Mouse (Mus musculus) MEL (cell line): Measurements from ENCODE around the gene Sla2. TPM values are rescaled to one million over a fixed set of nuclear protein-coding genes. Genes with fewer than 3 reads are reported as not detected.

Source experiments
- DNase-seq: peaks from one replicate; pipeline ENCODE4 v3.0.0; 2011; ENCODE audit warnings: low read depth, low spot score
- H3K27ac ChIP-seq: 2 replicates; pipeline ENCODE4 v1.5.1; 2012; ENCODE audit warnings: low read depth, mild to moderate bottlenecking, control low read depth, low read length, moderate library complexity; ENCODE audit not compliant: control insufficient read depth
- H3K27me3 ChIP-seq, 2 experiments: fragments of 150-350 bp in 1 of 2; sonication (generic) in 1 of 2; 2 replicates each; pipeline ENCODE4 v1.6.1; 2012; ENCODE audit warnings: low read length in 2 of 2, mild to moderate bottlenecking in 2 of 2, improper control_type of control experiment in 1 of 2, moderate library complexity in 1 of 2; ENCODE audit not compliant: insufficient read depth in 2 of 2, control insufficient read depth in 1 of 2
- H3K36me3 ChIP-seq, 2 experiments: 2 replicates each; pipeline ENCODE4 v1.6.1; 2012 to 2014; ENCODE audit warnings: low read length in 2 of 2, improper control_type of control experiment in 1 of 2, inconsistent platforms in 1 of 2, mild to moderate bottlenecking in 1 of 2; ENCODE audit not compliant: insufficient read depth in 2 of 2, control insufficient read depth in 1 of 2
- H3K4me1 ChIP-seq, 2 experiments: fragments of 150-350 bp in 1 of 2; sonication (generic) in 1 of 2; 2 replicates each; pipeline ENCODE4 v1.6.1; 2012; ENCODE audit warnings: low read length in 2 of 2, improper control_type of control experiment in 1 of 2, mild to moderate bottlenecking in 1 of 2; ENCODE audit not compliant: insufficient read depth in 2 of 2, control insufficient read depth in 1 of 2
- H3K4me3 ChIP-seq, 2 experiments: fragments of 150-350 bp in 1 of 2; sonication (generic) in 1 of 2; 2 replicates each; pipeline ENCODE4 v1.5.1; 2012; ENCODE audit warnings: low read depth in 2 of 2, low read length in 2 of 2, mild to moderate bottlenecking in 2 of 2, moderate library complexity in 2 of 2, control low read depth in 1 of 2, improper control_type of control experiment in 1 of 2; ENCODE audit not compliant: control insufficient read depth in 1 of 2, insufficient read depth in 1 of 2
- H3K79me2 ChIP-seq: 2 replicates; pipeline ENCODE4 v1.6.1; 2012; ENCODE audit warnings: mild to moderate bottlenecking, low read length, moderate library complexity; ENCODE audit not compliant: control insufficient read depth, poor library complexity, insufficient read depth
- H3K9ac ChIP-seq: 2 replicates; pipeline ENCODE4 v1.6.1; 2012; ENCODE audit warnings: low read depth, mild to moderate bottlenecking, control low read depth, low read length, moderate library complexity; ENCODE audit not compliant: control insufficient read depth, poor library complexity, severe bottlenecking
- H3K9me3 ChIP-seq: fragments of 150-350 bp; sonication (generic); replicated peaks from 2 replicates; pipeline ENCODE4 v1.6.1; 2012; ENCODE audit warnings: mild to moderate bottlenecking, low read length, improper control_type of control experiment, moderate library complexity; ENCODE audit not compliant: insufficient read depth
- CTCF ChIP-seq, 3 experiments: IDR thresholded peaks in 2 of 3; conservative IDR thresholded peaks in 1 of 3; 2 replicates each; pipeline ENCODE4 v1.5.1; 2011 to 2012; ENCODE audit warnings: low read length in 3 of 3, low read depth in 2 of 3, mild to moderate bottlenecking in 2 of 3, improper control_type of control experiment in 1 of 3, inconsistent platforms in 1 of 3, mixed read lengths in 1 of 3, moderate library complexity in 1 of 3; ENCODE audit not compliant: control insufficient read depth in 1 of 3, insufficient read depth in 1 of 3, poor library complexity in 1 of 3, severe bottlenecking in 1 of 3
- ELF1 ChIP-seq: IDR thresholded peaks from 2 replicates; pipeline ENCODE4 v1.6.1; 2014; ENCODE audit warnings: low read depth, mild to moderate bottlenecking, inconsistent platforms, low read length, improper control_type of control experiment, moderate library complexity
- GATA1 ChIP-seq: IDR thresholded peaks from 2 replicates; pipeline ENCODE4 v1.6.1; 2011; ENCODE audit warnings: low read depth, low read length, improper control_type of control experiment
- HCFC1 ChIP-seq: IDR thresholded peaks from 2 replicates; pipeline ENCODE4 v1.6.1; 2012; ENCODE audit warnings: low read depth, mild to moderate bottlenecking, inconsistent platforms, low read length, improper control_type of control experiment, moderate library complexity
- MEF2A ChIP-seq: IDR thresholded peaks from 2 replicates; pipeline ENCODE4 v1.6.1; 2014; ENCODE audit warnings: low read depth, mild to moderate bottlenecking, inconsistent platforms, low read length, improper control_type of control experiment; ENCODE audit not compliant: poor library complexity, insufficient replicate concordance, severe bottlenecking; ENCODE audit errors: extremely low read depth
- NRF1 ChIP-seq: IDR thresholded peaks from 2 replicates; pipeline ENCODE4 v1.6.1; 2014; ENCODE audit warnings: low read depth, mild to moderate bottlenecking, inconsistent platforms, low read length, improper control_type of control experiment, moderate library complexity; ENCODE audit not compliant: poor library complexity, insufficient read depth, severe bottlenecking
- POLR2A ChIP-seq, 2 experiments: IDR thresholded peaks; 2 replicates each; pipeline ENCODE4 v1.6.1; 2011 to 2012; ENCODE audit warnings: low read length in 2 of 2, mild to moderate bottlenecking in 2 of 2, control low read depth in 1 of 2, improper control_type of control experiment in 1 of 2, low read depth in 1 of 2, moderate library complexity in 1 of 2; ENCODE audit not compliant: control insufficient read depth in 1 of 2, insufficient read depth in 1 of 2, poor library complexity in 1 of 2
- POLR2AphosphoS2 ChIP-seq: IDR thresholded peaks from 2 replicates; pipeline ENCODE4 v1.6.1; 2011; ENCODE audit warnings: low read length, improper control_type of control experiment
- RCOR1 ChIP-seq: IDR thresholded peaks from 2 replicates; pipeline ENCODE4 v1.6.1; 2012; ENCODE audit warnings: low read depth, mild to moderate bottlenecking, inconsistent platforms, low read length, improper control_type of control experiment
- SMC3 ChIP-seq: IDR thresholded peaks from 2 replicates; pipeline ENCODE4 v1.6.1; 2011; ENCODE audit warnings: low read depth, low read length, improper control_type of control experiment
- TBP ChIP-seq: IDR thresholded peaks from 2 replicates; pipeline ENCODE4 v1.8.0; 2011; ENCODE audit warnings: low read depth, low read length, improper control_type of control experiment
- USF2 ChIP-seq, 2 experiments: IDR thresholded peaks; 2 replicates each; pipeline ENCODE4 v1.6.1; 2011 to 2012; ENCODE audit warnings: improper control_type of control experiment in 2 of 2, low read length in 2 of 2, borderline replicate concordance in 1 of 2, inconsistent platforms in 1 of 2, low read depth in 1 of 2, mild to moderate bottlenecking in 1 of 2; ENCODE audit not compliant: insufficient read depth in 1 of 2
- ZMIZ1 ChIP-seq: IDR thresholded peaks from 2 replicates; pipeline ENCODE4 v1.6.1; 2012; ENCODE audit warnings: low read depth, mild to moderate bottlenecking, inconsistent platforms, low read length, improper control_type of control experiment, moderate library complexity
- ZNF384 ChIP-seq: IDR thresholded peaks from 2 replicates; pipeline ENCODE4 v1.6.1; 2012; ENCODE audit warnings: low read depth, mild to moderate bottlenecking, inconsistent platforms, low read length, improper control_type of control experiment
- polyA plus RNA-seq, 2 experiments: library from polyadenylated mRNA; stranded (reverse) in 1 of 2; unstranded in 1 of 2; fragments of >175 nt in 1 of 2; fragments of >200 nt in 1 of 2; gene quantifications; 2 replicates each; pipeline versions ENCODE4 v1.2.1 to v1.2.4; 2012; ENCODE audit warnings: low replicate concordance in 2 of 2, low read depth in 1 of 2; ENCODE audit not compliant: insufficient read length in 2 of 2, insufficient read depth in 1 of 2, missing spikeins in 1 of 2
- total RNA-seq: library from RNA; depleted of rRNA; stranded (reverse); fragments of 300-350 nt; gene quantifications from 2 replicates; pipeline ENCODE4 v1.2.3, GENCODE M21; 2012

Gene Sla2
- total and polyA plus RNA-seq, 3 experiments, result 0.40 to 9.0 TPM; not detected in 1

DNA sequence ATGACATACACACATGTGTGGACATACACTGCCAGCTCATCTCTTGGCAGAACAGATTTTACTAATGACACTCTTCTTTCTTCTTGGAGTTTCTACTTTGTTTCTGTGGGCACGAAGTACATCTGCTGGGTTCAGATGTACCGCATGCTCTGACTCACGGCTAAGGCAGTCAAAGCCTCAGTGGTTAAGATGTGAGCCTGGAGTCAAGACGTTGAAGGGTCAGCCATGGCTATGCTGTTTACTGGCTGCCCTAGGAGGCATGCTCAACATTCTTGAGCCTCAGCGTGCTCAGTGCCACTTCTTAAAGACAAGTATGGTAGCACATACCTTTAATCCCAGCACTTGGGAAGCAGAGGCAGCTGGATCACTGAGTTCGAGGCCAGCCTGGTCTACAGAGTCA is 43.6 kb upstream of the Sla2 start:
- TF ChIP-seq POLR2A (IDR thresholded peaks at IDR 0.05; ENCODE audit: control insufficient read depth in 1 of 2, insufficient read depth in 1 of 2, low read depth in 1 of 2, low read length in 2 of 2, poor library complexity in 1 of 2) (no peak), MEF2A (no peak), POLR2AphosphoS2 (no peak), RCOR1 (no peak), HCFC1 (no peak), ZMIZ1 (no peak), USF2 (IDR thresholded peaks at IDR 0.05; ENCODE audit: borderline replicate concordance in 1 of 2, insufficient read depth in 1 of 2, low read depth in 1 of 2, low read length in 2 of 2) (no peak), SMC3 (no peak)
- DNase-seq, result no peak
- Histone ChIP-seq H3K79me2 (no peaks in the 10 kb centered on the region), H3K27me3 (no peaks in the 10 kb centered on the region), H3K9ac (no peak overlapping the region), H3K27ac (no peak overlapping the region), H3K9me3 (no peaks in the 10 kb centered on the region), H3K4me3 (no peak overlapping the region), H3K36me3 (peaks cover 0 to 7% of the 10 kb centered on the region in 2 experiments; a peak in 2 of 4 replicates), H3K4me1 (peaks cover 0 to 15% of the 10 kb centered on the region in 2 experiments; a peak in 1 of 4 replicates)

DNA sequence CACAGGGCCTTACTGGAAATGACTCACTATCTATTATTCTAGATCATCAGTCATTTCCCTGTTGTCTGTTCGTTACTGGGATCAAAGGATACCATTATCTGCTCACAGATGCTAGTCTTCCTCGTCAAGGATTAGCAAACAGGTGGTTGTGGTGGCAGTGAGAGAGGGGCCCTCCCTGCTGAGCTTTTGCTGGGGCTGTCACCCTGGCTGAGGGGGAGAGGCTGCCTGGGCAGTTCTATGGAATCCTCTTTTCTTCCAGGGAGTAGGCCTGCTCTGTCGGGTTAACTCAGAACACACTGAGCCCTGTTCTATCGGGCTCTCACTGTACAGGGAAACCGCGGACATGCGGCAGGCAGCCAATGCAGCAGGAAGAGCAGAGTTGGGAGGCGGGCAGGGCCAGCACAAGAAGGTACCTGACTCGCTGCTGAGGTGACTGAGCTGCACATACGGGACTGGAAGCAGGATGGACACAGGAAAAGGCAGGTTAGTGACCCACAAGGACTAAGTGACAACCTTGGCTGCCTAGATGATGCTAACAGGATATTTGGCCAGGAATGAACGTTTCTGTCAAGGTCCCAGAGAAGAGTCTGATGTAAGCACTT is 42.6 kb upstream of the Sla2 start:
- H3K4me1 ChIP-seq, result peaks cover 0 to 16% of the 10 kb centered on the region in 2 experiments; a peak in 1 of 4 replicates
- no peak overlapping the region for H3K27ac ChIP-seq
- DNase-seq, result no peak
- H3K9me3 ChIP-seq, result no peaks in the 10 kb centered on the region
- no peaks in the 10 kb centered on the region for H3K27me3 ChIP-seq
- peaks cover 0 to 7% of the 10 kb centered on the region in 2 experiments; a peak in 2 of 4 replicates for H3K36me3 ChIP-seq
- no peak for TF ChIP-seq NRF1
- no peak for TF ChIP-seq HCFC1
- no peak for TF ChIP-seq GATA1
- no peak for TF ChIP-seq CTCF (IDR thresholded peaks at IDR 0.05 in 2 of 3, conservative IDR thresholded peaks at IDR 0.05 in 1 of 3; ENCODE audit: control insufficient read depth in 1 of 3, insufficient read depth in 1 of 3, low read depth in 2 of 3, low read length in 3 of 3, poor library complexity in 1 of 3, severe bottlenecking in 1 of 3)
- no peak for TF ChIP-seq ZNF384
- TF ChIP-seq TBP, result no peak
- no peak for TF ChIP-seq MEF2A
- no peak for TF ChIP-seq ELF1
- no peaks in the 10 kb centered on the region for H3K79me2 ChIP-seq
- no peak overlapping the region for H3K4me3 ChIP-seq
- H3K9ac ChIP-seq, result no peak overlapping the region
